Mouse (Mus musculus) intestine, embryonic 16.5 days (tissue): ENCODE data around the gene Ankrd6. TPM values are rescaled to one million over a fixed set of nuclear protein-coding genes. Genes with fewer than 3 reads are reported as not detected.
"Not testable (repeated sequence)": the region's sequence is repeated elsewhere in the genome, so short reads cannot be mapped to it uniquely, and the experiment has no call there.

ENCODE experiments used
- ATAC-seq: fragments of 200-750 bp; cut with Nextera tagmentation; 2 replicates; pipeline ENCODE4 v1.8.0; 2017; ENCODE audit warnings: moderate TSS enrichment, moderate library complexity
- H3K27ac ChIP-seq: fragments of 300-500 bp; sonication (generic); 2 replicates; pipeline ENCODE4 v1.5.1; 2014; ENCODE audit warnings: mild to moderate bottlenecking, low read length
- H3K27me3 ChIP-seq: fragments of 300-500 bp; sonication (generic); replicated peaks from 2 replicates; pipeline ENCODE4 v1.6.1; 2014; ENCODE audit warnings: low read length, control low read depth, mixed read lengths; ENCODE audit not compliant: control insufficient read depth, insufficient read depth
- H3K36me3 ChIP-seq: fragments of 300-500 bp; sonication (generic); 2 replicates; pipeline ENCODE4 v1.6.1; 2014; ENCODE audit warnings: low read length, control low read depth; ENCODE audit not compliant: control insufficient read depth, insufficient read depth
- H3K4me1 ChIP-seq: fragments of 300-500 bp; sonication (generic); 2 replicates; pipeline ENCODE4 v1.6.1; 2014; ENCODE audit warnings: low read length, control low read depth, mixed read lengths; ENCODE audit not compliant: control insufficient read depth, insufficient read depth
- H3K4me2 ChIP-seq: fragments of 300-500 bp; sonication (generic); 2 replicates; pipeline ENCODE4 v1.6.1; 2014; ENCODE audit warnings: low read depth, low read length, control low read depth
- H3K4me3 ChIP-seq: fragments of 300-500 bp; sonication (generic); 2 replicates; pipeline ENCODE4 v1.5.1; 2014; ENCODE audit warnings: mild to moderate bottlenecking, low read length
- H3K9ac ChIP-seq: fragments of 300-500 bp; sonication (generic); 2 replicates; pipeline ENCODE4 v1.6.1; 2014; ENCODE audit warnings: low read depth, low read length
- H3K9me3 ChIP-seq: fragments of 300-500 bp; sonication (generic); 2 replicates; pipeline ENCODE4 v1.6.1; 2016; ENCODE audit warnings: low read length, control low read depth; ENCODE audit not compliant: control insufficient read depth
- WGBS: fragments of 180-500 bp; shearing (Covaris S2); extraction: QIAGEN DNeasy Blood & Tissue Kit; methylation state at CpG from one replicate; pipeline ENCODE4 v1.1.7; 2014; 5-methylcytosine and 5-hydroxymethylcytosine counted together
- polyA plus RNA-seq: library from polyadenylated mRNA; unstranded; fragments of >200 nt; fragmentation: Nextera tagmentation; extraction: Ambion mirVana; gene quantifications from 2 replicates; pipeline ENCODE4 v1.2.1, GENCODE M21; 2015

The Ankrd6 gene
- polyA plus RNA-seq, 1 experiment from 2014 or later = 2.9 TPM

GRCm38 (mm10) chr4:32984242-32984641, 33.6 kb upstream of the Ankrd6 start:
- no peaks in the 10 kb centered on the region for H3K36me3 ChIP-seq
- H3K4me3 ChIP-seq = peak overlapping the region; percentile 83
- no peak overlapping the region for H3K27ac ChIP-seq
- H3K4me1 ChIP-seq = 0 out of 2 replicates have a peak, but pooled peaks cover 5% of the 10 kb centered on the region
- ATAC-seq = no peak
- peak overlapping the region; percentile 96 for H3K4me2 ChIP-seq
- H3K27me3 ChIP-seq = no peaks in the 10 kb centered on the region
- peak overlapping the region; percentile 85 for H3K9ac ChIP-seq
- H3K9me3 ChIP-seq = no peaks in the 10 kb centered on the region
- 8% methylated on average over 13 of the region's 13 CpGs for WGBS

GRCm38 (mm10) chr4:32983176-32984155, 32.8 kb upstream of the Ankrd6 start:
- Histone ChIP-seq H3K27me3 (no peaks in the 10 kb centered on the region), H3K4me2 (peak overlapping the region; percentile 96), H3K9ac (peak overlapping the region; percentile 85), H3K9me3 (no peaks in the 10 kb centered on the region), H3K4me3 (peak overlapping the region; percentile 83), H3K36me3 (no peaks in the 10 kb centered on the region), H3K4me1 (0 out of 2 replicates have a peak, but pooled peaks cover 5% of the 10 kb centered on the region), H3K27ac (peak overlapping the region; percentile 76)
- ATAC-seq = peak; percentile 61
- under 1% methylated on average over 89 of the region's 94 CpGs for WGBS

- Histone ChIP-seq H3K4me1 (0 out of 2 replicates have a peak, but pooled peaks cover 5% of the 10 kb centered on the region), H3K9me3 (no peaks in the 10 kb centered on the region), H3K4me2 (peak within 1 kb of the TSS; percentile 96), H3K9ac (peak within 1 kb of the TSS; percentile 85), H3K4me3 (peak within 1 kb of the TSS; percentile 83), H3K27ac (peak within 1 kb of the TSS; percentile 76), H3K36me3 (no peaks in the 10 kb centered on the region), H3K27me3 (no peaks in the 10 kb centered on the region)
- WGBS = under 1% methylated on average over 18 of the region's 18 CpGs
- peak; percentile 54 for ATAC-seq
Observed at GRCm38 (mm10) chr4:32982716-32983175, 32.1 kb upstream of the Ankrd6 start, which contains the start of gene Rragd. Gene Rragd (plus strand): TSS chr4:32983037.

GRCm38 (mm10) chr4:32982041-32982715, 31.5 kb upstream of the Ankrd6 start:
- peak; percentile 20 for ATAC-seq
- H3K27ac ChIP-seq = peak overlapping the region; percentile 76
- H3K4me1 ChIP-seq = 0 out of 2 replicates have a peak, but pooled peaks cover 5% of the 10 kb centered on the region
- peak overlapping the region; percentile 85 for H3K9ac ChIP-seq
- H3K4me2 ChIP-seq = peak overlapping the region; percentile 96
- H3K36me3 ChIP-seq = no peaks in the 10 kb centered on the region
- peak overlapping the region; percentile 83 for H3K4me3 ChIP-seq
- H3K9me3 ChIP-seq = no peaks in the 10 kb centered on the region
- 3% methylated on average over 15 of the region's 15 CpGs for WGBS
- no peaks in the 10 kb centered on the region for H3K27me3 ChIP-seq

DNA sequence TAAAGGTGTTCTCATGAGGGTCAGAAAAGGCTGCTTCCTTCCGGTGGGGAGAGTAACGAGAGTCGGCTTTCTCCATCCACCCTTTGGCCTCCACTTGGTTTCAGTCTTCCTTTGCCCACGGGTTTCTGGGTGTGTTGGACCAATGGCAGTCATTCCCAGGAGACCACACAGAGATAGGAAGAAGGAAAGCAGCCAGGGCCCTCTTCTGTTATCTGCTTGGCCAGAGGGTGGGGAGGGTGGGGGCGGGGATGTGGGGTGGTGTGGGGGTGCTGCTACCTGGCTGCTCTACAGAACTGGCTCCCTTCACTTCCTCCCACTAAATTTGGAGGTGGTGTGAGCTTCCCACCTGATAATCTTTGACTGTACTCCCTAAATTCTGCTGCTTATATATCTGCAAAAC, 31.0 kb upstream of the Ankrd6 start:
- no peaks in the 10 kb centered on the region for H3K27me3 ChIP-seq
- no peaks in the 10 kb centered on the region for H3K9me3 ChIP-seq
- peak overlapping the region; percentile 76 for H3K27ac ChIP-seq
- H3K36me3 ChIP-seq = no peaks in the 10 kb centered on the region
- H3K4me3 ChIP-seq = 0 out of 2 replicates have a peak overlapping the region, but pooled peaks have one; percentile 9
- 18% methylated on average over 5 of the region's 5 CpGs for WGBS
- H3K4me2 ChIP-seq = peak overlapping the region; percentile 96
- H3K4me1 ChIP-seq = 0 out of 2 replicates have a peak, but pooled peaks cover 5% of the 10 kb centered on the region
- ATAC-seq = peak; percentile 55
- H3K9ac ChIP-seq = no peak overlapping the region

DNA sequence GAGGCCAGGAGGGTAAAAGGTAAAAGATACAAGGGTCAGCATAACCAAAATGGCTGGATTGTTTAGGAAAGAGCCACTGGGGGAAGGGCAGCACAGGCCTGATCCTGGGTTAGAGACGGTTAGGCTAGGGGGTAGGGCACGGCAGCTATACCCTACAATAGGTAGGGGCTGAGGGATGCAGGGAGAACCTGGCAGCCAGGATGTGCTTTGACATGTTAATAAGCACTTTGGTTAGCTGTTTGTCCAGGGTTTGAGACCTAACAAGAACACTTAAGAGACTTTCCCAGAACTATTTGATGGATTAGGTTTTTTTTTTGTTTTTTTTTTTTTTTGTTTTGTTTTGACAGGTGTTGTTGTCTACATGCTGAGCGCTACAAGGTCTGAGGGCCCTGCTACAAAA, 29.4 kb upstream of the Ankrd6 start:
- Histone ChIP-seq H3K27me3 (no peaks in the 10 kb centered on the region), H3K4me2 (no peak overlapping the region), H3K4me3 (no peak overlapping the region), H3K9ac (no peak overlapping the region), H3K27ac (no peak overlapping the region), H3K9me3 (no peaks in the 10 kb centered on the region), H3K36me3 (no peaks in the 10 kb centered on the region), H3K4me1 (0 out of 2 replicates have a peak, but pooled peaks cover 3% of the 10 kb centered on the region)
- WGBS = 74% methylated on average over 3 of the region's 3 CpGs
- ATAC-seq = no peak

DNA sequence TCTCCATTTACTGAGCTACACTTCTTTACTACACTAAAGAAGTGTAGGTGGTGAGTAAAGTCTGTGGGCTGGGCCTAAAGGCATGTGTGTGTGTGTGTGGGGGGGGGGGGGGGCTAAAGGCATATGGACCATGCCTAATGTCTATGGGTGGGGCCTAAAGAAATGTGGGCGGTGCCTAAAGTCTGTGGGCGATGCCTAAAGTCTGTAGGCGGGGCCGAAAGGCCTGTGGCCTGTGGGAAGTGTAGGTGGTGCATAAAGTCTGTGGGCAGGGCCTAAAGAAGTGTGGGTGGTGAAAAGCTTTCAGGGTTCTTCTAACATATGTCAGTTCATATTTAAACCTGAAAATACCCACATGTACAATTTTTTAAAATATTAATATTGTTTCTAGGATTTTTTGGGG, 26.7 kb upstream of the Ankrd6 start:
- 0 out of 2 replicates have a peak, but pooled peaks cover 3% of the 10 kb centered on the region for H3K4me1 ChIP-seq
- no peak overlapping the region for H3K4me3 ChIP-seq
- no peaks in the 10 kb centered on the region for H3K36me3 ChIP-seq
- WGBS = 83% methylated on average over 4 of the region's 4 CpGs
- H3K4me2 ChIP-seq = no peak overlapping the region
- H3K9me3 ChIP-seq = no peaks in the 10 kb centered on the region
- no peak for ATAC-seq
- no peaks in the 10 kb centered on the region for H3K27me3 ChIP-seq
- H3K27ac ChIP-seq = no peak overlapping the region
- H3K9ac ChIP-seq = no peak overlapping the region

DNA sequence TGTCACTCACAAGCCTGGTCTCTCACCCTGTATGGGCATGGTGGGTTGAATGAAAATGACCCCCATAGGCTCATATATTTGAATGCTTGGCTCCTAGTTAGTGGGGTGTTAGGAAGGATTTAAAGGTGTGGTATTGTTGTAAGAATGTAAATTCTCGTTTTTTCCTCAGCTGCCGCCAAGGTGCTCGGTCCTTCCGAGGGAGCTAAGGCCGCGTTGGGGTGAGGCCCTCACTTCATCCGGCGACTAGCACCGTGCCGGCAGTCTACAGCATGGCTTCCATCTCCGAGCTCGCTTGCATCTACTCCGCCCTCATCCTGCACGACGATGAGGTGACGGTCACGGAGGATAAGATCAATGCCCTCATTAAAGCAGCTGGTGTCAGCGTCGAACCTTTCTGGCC, 14.0 kb upstream of the Ankrd6 start:
- H3K36me3 ChIP-seq, H3K4me1 ChIP-seq, H3K4me2 ChIP-seq, ATAC-seq, H3K27me3 ChIP-seq, H3K4me3 ChIP-seq, H3K27ac ChIP-seq, H3K9ac ChIP-seq, H3K9me3 ChIP-seq: not testable (repeated sequence)
- WGBS = 77% methylated on average over 19 of the region's 19 CpGs

DNA sequence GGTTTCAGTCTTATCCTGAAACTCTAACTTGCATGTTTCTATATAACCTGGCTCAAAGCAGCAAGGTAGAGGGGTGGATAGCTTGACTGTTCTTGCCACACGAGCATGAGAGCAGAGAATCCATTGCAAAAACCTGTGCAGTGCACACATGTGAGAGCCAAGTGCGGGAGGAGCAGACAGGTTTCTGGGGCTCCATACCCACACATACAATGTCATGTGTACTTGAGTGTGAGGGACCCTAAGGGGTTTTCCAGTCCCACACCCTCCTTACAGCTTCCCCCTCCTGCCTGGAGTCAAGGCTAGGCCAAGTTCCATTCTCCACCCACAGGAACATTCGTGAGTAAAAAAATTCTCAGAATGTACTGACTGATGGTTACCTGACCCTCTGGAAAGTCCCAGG, 10.8 kb upstream of the Ankrd6 start:
- H3K9me3 ChIP-seq = no peaks in the 10 kb centered on the region
- H3K27me3 ChIP-seq = no peaks in the 10 kb centered on the region
- no peak overlapping the region for H3K4me2 ChIP-seq
- no peak overlapping the region for H3K9ac ChIP-seq
- no peak overlapping the region for H3K27ac ChIP-seq
- WGBS = 67% methylated on average over 3 of the region's 3 CpGs
- no peak for ATAC-seq
- H3K36me3 ChIP-seq = no peaks in the 10 kb centered on the region
- H3K4me1 ChIP-seq = no peaks in the 10 kb centered on the region
- H3K4me3 ChIP-seq = no peak overlapping the region
